Mouse (Mus musculus) embryo, embryonic 11.5 days (tissue): ENCODE measurements at regions not wholly inside any gene's neighbourhood (a gene's known extent, or its start where the extent isn't known, plus 50 kb on each side); places are given as distances from the start of the nearest gene placed in this dataset.
A peak's percentile ranks its signal among the peaks of the same experiment; 100 is the strongest.

ENCODE experiments used
- DNase-seq: peaks from one replicate; pipeline ENCODE4 v3.0.0-alpha.2; 2012; ENCODE audit warnings: low read depth, low spot score

GRCm38 (mm10) chr16:77704726-77705125 is 102.8 kb upstream of the Gm11146 start:
- DNase-seq, result no peak

- DNase-seq, result no peak
Measured at GRCm38 (mm10) chr16:77695443-77695842, 93.5 kb upstream of the Gm11146 start.

- DNase-seq, result no peak
Measured at GRCm38 (mm10) chr16:77687056-77687839, 85.4 kb upstream of the Gm11146 start.

GRCm38 (mm10) chr16:77685651-77686190 is 83.8 kb upstream of the Gm11146 start:
- DNase-seq, result no peak

- no peak for DNase-seq
Measured at GRCm38 (mm10) chr16:77684521-77684920, 82.6 kb upstream of the Gm11146 start.

GRCm38 (mm10) chr16:77679234-77679633 is 77.3 kb upstream of the Gm11146 start:
- no peak for DNase-seq

GRCm38 (mm10) chr16:77676805-77677204 is 74.9 kb upstream of the Gm11146 start:
- no peak for DNase-seq

GRCm38 (mm10) chr16:77675885-77676597 is 74.1 kb upstream of the Gm11146 start:
- no peak for DNase-seq

GRCm38 (mm10) chr16:77671253-77671652 is 69.4 kb upstream of the Gm11146 start:
- DNase-seq, result no peak

- no peak for DNase-seq
Measured at GRCm38 (mm10) chr16:77665781-77666180, 63.9 kb upstream of the Gm11146 start.

- DNase-seq, result peak; percentile 56
Measured at GRCm38 (mm10) chr16:77662107-77662518, 60.2 kb upstream of the Gm11146 start.

GRCm38 (mm10) chr16:77653306-77653705 is 51.4 kb upstream of the Gm11146 start:
- peak; percentile 41 for DNase-seq
